Mouse (Mus musculus) fibroblast of lung, adult 2 months (primary cell): Measurements from ENCODE around the gene Slc25a26.
"Not testable (repeated sequence)": the region's sequence is repeated elsewhere in the genome, so short reads cannot be mapped to it uniquely, and the experiment has no call there.

Experiments used
- DNase-seq: peaks from one replicate; pipeline ENCODE4 v3.0.0-alpha.2; 2011; ENCODE audit warnings: low read depth

Gene Slc25a26

GRCm38 (mm10) chr6:94553085-94553484 lies 53.0 kb downstream of the Slc25a26 start:
- no peak for DNase-seq

- not testable (repeated sequence) for DNase-seq
Observed at GRCm38 (mm10) chr6:94558603-94559002, 58.5 kb downstream of the Slc25a26 start.

GRCm38 (mm10) chr6:94560896-94561295 lies 60.8 kb downstream of the Slc25a26 start:
- DNase-seq: no peak

- DNase-seq: no peak
Observed at GRCm38 (mm10) chr6:94561346-94561745, 61.2 kb downstream of the Slc25a26 start.

GRCm38 (mm10) chr6:94563203-94563940 lies 63.2 kb downstream of the Slc25a26 start:
- no peak for DNase-seq

GRCm38 (mm10) chr6:94565766-94566165 lies 65.6 kb downstream of the Slc25a26 start:
- DNase-seq: no peak

GRCm38 (mm10) chr6:94568040-94568439 lies 67.9 kb downstream of the Slc25a26 start:
- no peak for DNase-seq

GRCm38 (mm10) chr6:94575526-94576166 lies 75.5 kb downstream of the Slc25a26 start:
- DNase-seq: no peak

- no peak for DNase-seq
Observed at GRCm38 (mm10) chr6:94577991-94578390, 77.9 kb downstream of the Slc25a26 start.

- DNase-seq: no peak
Observed at GRCm38 (mm10) chr6:94582055-94582454, 81.9 kb downstream of the Slc25a26 start.

GRCm38 (mm10) chr6:94584147-94584695 lies 84.1 kb downstream of the Slc25a26 start:
- no peak for DNase-seq

- DNase-seq: no peak
Observed at GRCm38 (mm10) chr6:94584976-94585375, 84.8 kb downstream of the Slc25a26 start.

GRCm38 (mm10) chr6:94588365-94588764 lies 88.2 kb downstream of the Slc25a26 start:
- no peak for DNase-seq

GRCm38 (mm10) chr6:94592243-94592642 lies 92.1 kb downstream of the Slc25a26 start:
- no peak for DNase-seq

- no peak for DNase-seq
Observed at GRCm38 (mm10) chr6:94592710-94593109, 92.6 kb downstream of the Slc25a26 start.

- DNase-seq: no peak
Observed at GRCm38 (mm10) chr6:94594096-94594665, 94.0 kb downstream of the Slc25a26 start.

- DNase-seq: no peak
Observed at GRCm38 (mm10) chr6:94594711-94595110, 94.6 kb downstream of the Slc25a26 start.

GRCm38 (mm10) chr6:94595206-94595605 lies 95.1 kb downstream of the Slc25a26 start:
- no peak for DNase-seq

GRCm38 (mm10) chr6:94596051-94596760 lies 96.1 kb downstream of the Slc25a26 start:
- DNase-seq: no peak

GRCm38 (mm10) chr6:94596761-94597485 lies 96.8 kb downstream of the Slc25a26 start:
- DNase-seq: no peak

GRCm38 (mm10) chr6:94598421-94598820 lies 98.3 kb downstream of the Slc25a26 start:
- DNase-seq: no peak

- no peak for DNase-seq
Observed at GRCm38 (mm10) chr6:94599016-94599415, 98.9 kb downstream of the Slc25a26 start.
